Mouse (Mus musculus) gastrocnemius, postnatal 4 days (tissue): Measurements from ENCODE around the gene Hoxd12. TPM values are rescaled to one million over a fixed set of nuclear protein-coding genes. Genes with fewer than 3 reads are reported as not detected.
A peak's percentile ranks its signal among the peaks of the same experiment; 100 is the strongest.

Source experiments
- DNase-seq, 2 experiments: peaks; one replicate each; pipeline ENCODE4 v3.0.0; 2021 to 2022; ENCODE audit warnings: low spot score in 2 of 2, mixed read lengths in 2 of 2
- total RNA-seq, 2 experiments: library from RNA; stranded (reverse); gene quantifications; 2 replicates each; pipeline ENCODE4 v1.2.3; 2021

Gene Hoxd12
- total RNA-seq, 2 experiments from 2014 or later = not detected

GRCm38 (mm10) chr2:74680561-74681398 is 6.0 kb downstream of the Hoxd12 start:
- no peak for DNase-seq

DNA sequence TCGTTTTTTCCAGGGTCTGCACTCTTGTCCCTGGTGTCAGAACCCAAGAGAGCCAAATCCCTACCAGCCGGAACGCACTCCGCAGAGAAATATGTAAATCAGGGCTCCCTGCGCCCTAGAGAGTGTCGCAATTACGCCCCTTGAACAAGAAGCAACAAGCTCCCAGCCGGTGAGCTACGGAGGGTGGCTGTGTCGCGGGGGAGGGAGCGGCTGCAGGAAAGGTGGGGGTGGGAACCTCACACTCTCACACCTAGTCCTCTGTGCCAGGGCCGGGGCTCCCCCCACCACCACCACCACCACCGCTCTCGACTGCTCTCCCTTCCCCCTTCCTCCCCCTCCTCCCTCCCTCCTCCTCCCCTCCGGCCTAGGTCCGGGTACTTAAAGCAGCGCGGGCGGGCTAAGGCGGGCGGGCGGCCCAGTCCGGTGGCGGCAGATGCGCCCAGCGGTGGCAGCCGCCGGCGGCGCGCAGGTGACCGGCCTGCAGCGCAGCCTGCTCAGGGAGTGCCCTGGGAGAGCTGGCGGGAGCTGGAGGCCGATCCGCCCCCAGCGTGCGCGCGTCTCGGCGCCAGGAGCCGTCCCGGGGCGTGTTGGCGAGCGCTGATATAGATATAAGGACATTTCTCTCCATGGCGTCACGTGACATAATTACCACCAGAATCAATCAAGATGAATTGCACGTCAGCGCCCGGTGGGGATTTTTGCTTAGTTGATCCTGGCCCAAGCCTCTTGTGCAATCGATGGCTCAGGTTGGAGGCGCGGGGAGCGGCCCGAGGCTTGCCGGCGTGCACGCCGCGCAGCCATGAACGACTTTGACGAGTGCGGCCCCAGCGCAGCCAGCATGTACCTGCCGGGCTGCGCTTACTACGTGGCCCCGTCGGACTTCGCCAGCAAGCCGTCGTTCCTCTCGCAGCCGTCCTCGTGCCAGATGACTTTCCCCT is 7.0 kb downstream of the Hoxd12 start:
- DNase-seq = no peak

DNA sequence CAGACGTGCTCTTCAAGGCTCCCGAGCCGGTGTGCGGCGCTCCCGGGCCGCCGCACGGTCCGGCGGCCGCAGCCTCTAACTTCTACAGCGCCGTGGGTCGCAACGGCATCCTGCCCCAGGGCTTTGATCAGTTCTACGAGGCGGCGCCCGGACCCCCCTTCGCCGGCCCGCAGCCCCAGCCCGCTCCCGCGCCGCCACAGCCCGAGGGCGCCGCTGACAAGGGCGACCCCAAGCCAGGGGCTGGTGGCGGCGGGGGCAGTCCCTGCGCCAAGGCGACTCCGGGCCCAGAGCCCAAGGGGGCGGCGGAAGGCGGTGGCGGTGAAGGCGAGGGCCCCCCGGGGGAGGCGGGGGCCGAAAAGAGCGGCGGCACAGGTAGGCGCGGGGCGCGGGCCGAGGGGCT is 8.0 kb downstream of the Hoxd12 start:
- DNase-seq = no peak

- DNase-seq = no peak
Measured at GRCm38 (mm10) chr2:74683471-74683951, 8.7 kb downstream of the Hoxd12 start.

DNA sequence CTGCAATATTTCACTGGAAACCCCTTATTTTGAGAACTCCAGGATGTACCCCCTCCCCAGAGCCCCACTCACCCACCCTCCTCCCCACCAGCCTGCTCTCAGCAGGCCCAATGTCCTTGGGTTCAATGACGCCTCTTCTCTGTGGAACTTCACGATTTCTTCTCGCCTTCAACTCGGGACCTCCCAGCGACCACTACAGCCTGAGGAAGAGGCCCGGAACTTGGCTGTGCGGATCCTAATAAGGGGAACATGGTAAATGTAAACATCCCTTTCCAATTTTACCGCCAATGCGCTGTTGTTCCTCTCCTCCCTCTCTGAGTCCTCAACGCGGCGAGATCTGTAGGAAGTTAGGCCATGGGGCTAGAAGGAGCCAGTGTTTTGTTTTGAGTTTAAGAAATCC is 9.3 kb downstream of the Hoxd12 start:
- DNase-seq = no peak

DNA sequence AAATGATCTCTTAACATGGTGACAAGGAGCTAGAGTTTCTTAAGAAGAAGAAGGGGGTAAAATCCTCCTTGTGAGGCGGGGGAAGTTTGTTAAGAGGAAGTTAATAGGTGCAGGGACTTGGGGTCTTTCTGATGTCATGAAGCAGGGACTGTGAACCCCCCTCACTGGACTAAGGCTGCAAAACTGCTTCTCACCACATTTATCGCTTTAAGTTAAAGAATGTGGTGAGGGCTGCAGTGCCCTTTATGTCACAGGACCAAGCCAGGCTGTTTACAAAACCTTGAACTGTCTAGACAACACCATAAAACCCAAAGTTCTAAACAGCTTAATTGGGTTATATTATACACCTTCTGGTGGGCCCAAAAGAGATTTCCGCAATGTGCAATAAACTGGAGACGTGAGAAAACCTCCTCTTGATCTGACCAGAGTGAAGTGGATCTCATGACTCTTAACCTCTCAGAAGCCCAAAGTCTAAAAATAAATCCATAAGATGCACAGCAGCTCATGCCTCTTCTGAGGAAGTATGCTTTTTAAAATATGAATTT is 10.3 kb downstream of the Hoxd12 start:
- no peak for DNase-seq

DNA sequence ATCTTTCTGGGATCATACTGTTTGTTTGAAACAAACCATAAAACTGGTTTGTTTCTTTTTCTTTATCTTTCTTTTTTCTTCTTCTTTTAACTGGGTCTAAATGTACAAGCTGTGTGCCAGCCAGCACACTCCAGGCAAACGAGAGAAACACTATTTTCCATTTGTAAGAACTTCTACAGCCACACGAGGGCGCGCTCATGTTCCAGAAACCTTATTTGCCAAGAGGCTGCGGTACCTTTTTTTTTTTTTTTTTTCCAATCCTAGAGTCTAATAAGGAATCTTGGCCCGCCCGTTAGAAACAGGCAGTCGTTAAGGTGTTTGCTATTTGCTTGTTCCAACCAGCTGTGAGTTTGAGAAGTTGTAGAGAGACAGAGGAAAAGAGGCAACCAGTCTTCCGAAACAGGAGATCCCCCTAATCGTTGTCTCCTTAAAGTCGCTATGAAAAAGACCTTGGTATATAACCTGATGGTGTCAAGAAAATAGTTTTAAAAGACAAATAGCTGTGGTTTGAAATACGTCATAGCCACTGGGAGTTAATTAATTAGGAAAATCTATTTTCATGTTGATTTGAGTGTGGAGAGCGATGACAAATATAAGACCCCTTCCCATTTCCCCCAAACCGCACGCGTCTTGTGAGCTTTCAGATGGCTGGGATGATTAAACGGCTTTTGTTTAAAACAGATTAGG is 11.6 kb downstream of the Hoxd12 start:
- no peak for DNase-seq

DNA sequence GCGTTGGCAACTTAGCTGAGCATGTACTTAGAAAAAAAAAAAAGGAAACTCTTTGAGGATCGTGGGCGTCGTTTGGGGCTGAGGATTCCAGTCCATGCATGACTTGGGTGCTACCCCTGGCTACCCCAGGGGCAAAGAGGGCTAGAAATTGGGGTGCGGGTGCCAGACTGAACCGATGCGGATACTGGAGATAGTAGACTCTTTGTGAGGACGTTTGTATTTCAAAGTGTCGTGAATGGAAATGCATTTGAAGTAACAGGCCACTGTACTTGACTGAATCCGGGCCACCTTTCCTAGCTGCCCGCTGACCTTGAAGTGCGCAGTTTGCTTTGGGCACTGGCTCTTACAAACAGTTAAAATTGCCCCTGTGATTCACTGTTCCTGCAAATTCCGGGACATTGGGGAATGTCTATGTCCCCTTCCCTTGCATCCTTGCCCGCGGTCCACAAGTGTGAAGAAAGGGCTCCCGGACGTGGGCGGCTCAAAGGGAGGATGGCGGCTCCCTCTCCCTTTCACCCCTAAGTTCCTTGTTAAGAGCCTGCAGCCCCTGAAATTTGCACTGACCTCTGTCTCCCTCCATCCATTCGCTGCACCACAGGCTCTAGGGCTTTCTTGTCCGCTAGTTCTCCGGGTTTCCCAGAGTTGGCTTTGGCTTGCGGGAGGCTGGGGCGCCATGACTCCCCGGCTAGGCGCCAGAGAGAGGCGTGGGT is 12.3 kb downstream of the Hoxd12 start:
- DNase-seq = no peak

DNA sequence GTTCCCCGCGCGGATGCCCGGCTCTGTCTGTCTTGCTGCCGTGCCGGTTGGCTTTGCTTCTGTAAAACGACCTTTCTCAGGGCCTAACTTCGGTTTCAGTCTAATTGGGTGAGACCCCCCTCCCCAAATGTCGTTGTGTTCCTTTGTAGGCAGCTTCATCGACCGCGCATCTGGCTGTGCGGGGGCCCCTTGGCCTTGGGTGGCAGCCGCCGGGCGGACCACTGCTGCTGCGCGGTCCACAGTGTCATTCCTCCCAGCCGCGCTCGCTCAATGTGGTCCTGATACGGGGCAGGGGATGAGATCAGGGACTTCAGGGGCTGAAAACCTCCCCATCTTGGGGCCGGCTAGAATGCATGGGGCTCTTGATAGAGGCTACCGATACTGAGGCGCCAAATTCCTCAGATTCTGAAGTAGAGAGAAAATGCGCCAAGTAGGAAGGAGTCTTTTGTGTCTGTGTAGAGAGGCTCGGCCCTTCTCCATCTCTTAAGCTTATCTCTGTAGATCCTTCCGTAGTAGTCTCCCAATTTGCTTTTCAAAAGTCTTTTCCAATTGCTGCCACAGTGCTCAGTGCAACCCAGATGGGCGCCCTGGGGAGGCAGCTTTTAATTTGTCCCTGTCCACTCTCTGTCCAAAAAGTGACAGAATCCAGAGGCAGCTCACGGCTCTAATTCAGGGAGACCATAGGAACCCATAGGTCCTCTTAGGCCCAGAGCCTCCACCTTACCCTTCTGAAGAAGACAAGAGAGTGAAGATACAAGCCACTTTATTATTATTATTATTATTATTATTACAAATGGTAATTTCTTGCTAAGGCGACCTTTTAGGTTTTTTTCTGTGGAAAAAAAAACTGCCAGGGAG is 13.1 kb downstream of the Hoxd12 start:
- no peak for DNase-seq

- no peak for DNase-seq
Measured at GRCm38 (mm10) chr2:74688795-74689573, 14.2 kb downstream of the Hoxd12 start.

- DNase-seq = no peak
Measured at GRCm38 (mm10) chr2:74689574-74690337, 14.9 kb downstream of the Hoxd12 start.

DNA sequence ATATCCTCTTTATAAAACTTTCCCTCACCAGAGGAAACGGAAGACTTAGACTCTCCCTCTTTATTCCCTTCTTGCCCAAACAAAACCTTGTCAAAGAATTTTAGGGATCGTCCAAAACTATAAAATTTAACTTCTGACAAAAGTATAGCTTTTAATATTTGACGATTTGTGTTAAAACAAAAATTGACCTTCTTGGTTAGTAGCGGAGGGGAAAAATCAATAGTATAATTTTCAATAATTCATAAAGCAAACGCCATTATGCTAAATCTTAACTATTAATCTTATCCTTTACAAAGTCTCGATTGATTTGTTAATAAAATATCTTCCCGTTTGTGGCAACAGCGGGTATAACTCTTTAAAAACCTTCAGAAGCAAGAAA is 15.5 kb downstream of the Hoxd12 start:
- DNase-seq = no peak

- peak in 1 of 2 experiments; percentile 77 for DNase-seq
Measured at GRCm38 (mm10) chr2:74691022-74691951, 16.5 kb downstream of the Hoxd12 start, which contains the start of gene Hoxd10. Gene Hoxd10, plus strand, starts transcription at chr2:74691924.

DNA sequence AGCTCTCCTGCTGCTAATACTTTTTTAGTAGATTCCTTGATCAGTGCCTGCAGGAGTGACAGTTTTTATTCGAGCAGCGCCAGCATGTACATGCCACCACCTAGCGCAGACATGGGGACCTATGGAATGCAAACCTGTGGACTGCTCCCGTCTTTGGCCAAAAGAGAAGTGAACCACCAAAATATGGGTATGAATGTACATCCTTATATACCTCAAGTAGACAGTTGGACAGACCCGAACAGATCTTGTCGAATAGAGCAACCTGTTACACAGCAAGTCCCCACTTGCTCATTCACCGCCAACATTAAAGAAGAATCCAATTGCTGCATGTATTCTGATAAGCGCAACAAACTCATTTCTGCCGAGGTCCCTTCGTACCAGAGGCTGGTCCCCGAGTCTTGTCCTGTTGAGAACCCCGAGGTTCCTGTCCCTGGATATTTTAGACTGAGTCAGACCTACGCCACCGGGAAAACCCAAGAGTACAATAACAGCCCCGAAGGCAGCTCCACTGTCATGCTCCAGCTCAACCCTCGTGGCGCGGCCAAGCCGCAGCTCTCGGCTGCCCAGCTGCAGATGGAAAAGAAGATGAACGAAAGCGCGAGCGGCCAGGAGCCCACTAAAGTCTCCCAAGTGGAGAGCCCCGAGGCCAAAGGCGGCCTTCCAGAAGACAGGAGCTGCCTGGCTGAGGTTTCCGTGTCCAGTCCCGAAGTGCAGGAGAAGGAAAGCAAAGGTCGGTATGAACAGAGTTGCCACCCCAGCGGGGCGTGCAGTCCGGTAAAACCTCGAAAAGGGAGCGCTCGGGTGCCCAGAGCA is 17.4 kb downstream of the Hoxd12 start:
- peak in 1 of 2 experiments; percentile 24 for DNase-seq

DNA sequence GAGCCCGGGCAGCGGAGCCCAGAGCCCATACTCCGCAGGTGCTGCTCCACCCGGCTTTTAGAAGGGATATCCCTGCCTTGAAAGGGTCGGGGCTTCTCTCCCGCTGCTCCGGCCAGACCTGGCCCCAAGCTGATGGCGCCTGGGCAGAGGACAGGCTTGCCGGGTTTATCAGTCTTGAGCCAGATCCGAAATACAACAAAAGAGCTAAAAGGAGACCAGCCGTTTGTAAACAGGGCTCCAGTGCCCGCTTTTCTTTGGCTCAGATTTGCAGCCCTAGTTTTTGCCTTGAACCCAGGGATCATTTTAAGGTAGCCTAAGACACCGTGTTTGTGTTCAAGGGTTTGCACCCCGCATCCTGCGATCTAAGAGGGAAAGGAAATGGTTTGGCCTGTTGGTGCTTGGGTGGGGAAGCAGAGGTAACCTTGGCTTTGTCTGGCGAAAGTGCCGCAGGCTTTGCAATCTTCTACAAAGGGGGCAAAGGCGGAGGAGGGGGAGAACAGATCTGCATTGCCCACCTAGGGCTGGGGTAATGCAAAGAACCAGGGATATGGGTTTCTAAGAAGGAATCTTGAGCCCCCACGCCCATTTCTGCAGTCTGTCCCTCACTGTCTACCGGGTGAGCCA is 18.1 kb downstream of the Hoxd12 start:
- DNase-seq = no peak
